Mouse (Mus musculus) liver, embryonic 15.5 days (tissue): ENCODE measurements around the gene Gtf2f2. TPM values are rescaled to one million over a fixed set of nuclear protein-coding genes. Genes with fewer than 3 reads are reported as not detected.

Experiments
- ATAC-seq: fragments of 200-750 bp; cut with Nextera tagmentation; 2 replicates; pipeline ENCODE4 v1.8.0; 2017; ENCODE audit warnings: moderate number of reproducible peaks, mild to moderate bottlenecking, moderate library complexity; ENCODE audit not compliant: insufficient read depth
- H3K27ac ChIP-seq: fragments of 300-500 bp; sonication (generic); replicated peaks from 2 replicates; pipeline ENCODE4 v1.5.1; 2015; ENCODE audit warnings: mild to moderate bottlenecking, inconsistent platforms
- H3K27me3 ChIP-seq: fragments of 300-500 bp; sonication (generic); 2 replicates; pipeline ENCODE4 v1.6.1; 2015; ENCODE audit warnings: mild to moderate bottlenecking, inconsistent platforms
- H3K36me3 ChIP-seq: fragments of 300-500 bp; sonication (generic); replicated peaks from 2 replicates; pipeline ENCODE4 v1.6.1; 2015; ENCODE audit warnings: moderate library complexity, mild to moderate bottlenecking, inconsistent platforms
- H3K4me1 ChIP-seq: fragments of 300-500 bp; sonication (generic); replicated peaks from 2 replicates; pipeline ENCODE4 v1.6.1; 2015; ENCODE audit warnings: inconsistent platforms
- H3K4me2 ChIP-seq: fragments of 300-500 bp; sonication (generic); 2 replicates; pipeline ENCODE4 v1.6.1; 2015; ENCODE audit warnings: moderate library complexity, mild to moderate bottlenecking, inconsistent platforms
- H3K4me3 ChIP-seq: fragments of 300-500 bp; sonication (generic); replicated peaks from 2 replicates; pipeline ENCODE4 v1.5.1; 2015; ENCODE audit warnings: mild to moderate bottlenecking, inconsistent platforms
- H3K9ac ChIP-seq: fragments of 300-500 bp; sonication (generic); 2 replicates; pipeline ENCODE4 v1.6.1; 2015; ENCODE audit warnings: moderate library complexity, mild to moderate bottlenecking, inconsistent platforms
- H3K9me3 ChIP-seq: fragments of 300-500 bp; sonication (generic); replicated peaks from 2 replicates; pipeline ENCODE4 v1.6.1; 2016; ENCODE audit warnings: inconsistent platforms
- WGBS: fragments of 180-500 bp; shearing (Covaris S2); methylation state at CpG from one replicate; pipeline ENCODE4 v1.1.7; 2015; ENCODE audit warnings: mixed read lengths; ENCODE audit not compliant: insufficient replicate concordance; 5-methylcytosine and 5-hydroxymethylcytosine counted together
- polyA plus RNA-seq: library from polyadenylated mRNA; unstranded; fragments of >200 nt; fragmentation: Nextera tagmentation; extraction: Ambion mirVana; gene quantifications from 2 replicates; pipeline ENCODE4 v1.2.1, GENCODE M21; 2015

Gene Gtf2f2
- polyA plus RNA-seq, 1 experiment from 2014 or later: 19.4 TPM

DNA sequence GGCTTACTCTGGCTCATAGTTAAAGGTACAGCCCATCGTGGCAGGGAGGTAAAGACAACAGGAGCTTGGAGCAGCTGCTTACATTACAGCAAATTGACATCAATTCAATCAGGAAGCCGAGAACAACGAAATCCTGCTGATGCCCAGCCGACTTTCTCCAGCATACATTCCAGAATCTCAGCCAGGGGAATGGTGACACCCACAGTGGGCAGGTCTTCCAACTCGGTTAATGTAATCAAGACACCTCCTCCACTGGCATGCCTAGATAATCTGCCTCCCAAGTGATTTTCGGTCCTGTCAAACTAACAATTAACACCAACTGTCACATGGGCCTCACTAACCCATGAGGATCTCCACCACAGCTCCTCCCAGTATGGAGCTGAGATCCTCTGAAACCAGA lies 148.0 kb downstream of the Gtf2f2 start:
- no peaks in the 10 kb centered on the region; the same call in 1 of the 2 replicates for H3K27me3 ChIP-seq
- H3K9ac ChIP-seq: no peak overlapping the region
- H3K4me1 ChIP-seq: peaks cover 8% of the 10 kb centered on the region; the same call in 1 of the 2 replicates
- WGBS: 70% methylated on average over 6 of the region's 6 CpGs
- H3K36me3 ChIP-seq: no peaks in the 10 kb centered on the region
- no peak for ATAC-seq
- H3K27ac ChIP-seq: no peak overlapping the region
- no peak overlapping the region for H3K4me2 ChIP-seq
- no peaks in the 10 kb centered on the region for H3K9me3 ChIP-seq
- no peak overlapping the region for H3K4me3 ChIP-seq

GRCm38 (mm10) chr14:75859619-75860018 lies 151.0 kb downstream of the Gtf2f2 start:
- Histone ChIP-seq H3K4me2 (no peak overlapping the region), H3K27me3 (no peaks in the 10 kb centered on the region), H3K9me3 (no peaks in the 10 kb centered on the region), H3K4me3 (no peak overlapping the region), H3K36me3 (no peaks in the 10 kb centered on the region), H3K4me1 (peaks cover 8% of the 10 kb centered on the region; the same call in 1 of the 2 replicates), H3K9ac (no peak overlapping the region), H3K27ac (no peak overlapping the region)
- ATAC-seq: no peak
- WGBS: 70% methylated on average over 2 of the region's 2 CpGs

DNA sequence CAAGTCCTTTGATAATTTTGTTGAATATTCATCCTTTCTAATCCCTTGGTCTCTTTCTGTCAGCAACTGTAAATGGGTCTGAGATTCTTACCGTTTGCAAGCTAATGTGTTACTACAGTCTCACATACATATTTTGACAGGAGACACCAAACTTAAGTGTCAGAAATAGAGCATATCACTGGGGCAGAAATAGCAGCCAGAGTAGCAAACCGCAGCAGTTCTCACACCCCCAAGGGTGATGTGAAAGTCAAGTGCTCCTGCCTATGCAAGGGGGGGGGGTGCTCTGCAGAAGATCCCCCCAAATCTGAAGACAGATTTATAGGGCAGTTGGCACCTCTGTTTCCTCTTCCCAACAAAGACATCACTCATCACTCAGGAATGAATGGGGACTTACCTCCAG lies 152.5 kb downstream of the Gtf2f2 start:
- Histone ChIP-seq H3K27me3 (no peaks in the 10 kb centered on the region), H3K4me2 (no peak overlapping the region), H3K9ac (no peak overlapping the region), H3K4me1 (no peaks in the 10 kb centered on the region), H3K9me3 (no peaks in the 10 kb centered on the region), H3K36me3 (no peaks in the 10 kb centered on the region), H3K4me3 (no peak overlapping the region), H3K27ac (no peak overlapping the region)
- ATAC-seq: no peak
- 35% methylated on average over 2 of the region's 2 CpGs for WGBS

DNA sequence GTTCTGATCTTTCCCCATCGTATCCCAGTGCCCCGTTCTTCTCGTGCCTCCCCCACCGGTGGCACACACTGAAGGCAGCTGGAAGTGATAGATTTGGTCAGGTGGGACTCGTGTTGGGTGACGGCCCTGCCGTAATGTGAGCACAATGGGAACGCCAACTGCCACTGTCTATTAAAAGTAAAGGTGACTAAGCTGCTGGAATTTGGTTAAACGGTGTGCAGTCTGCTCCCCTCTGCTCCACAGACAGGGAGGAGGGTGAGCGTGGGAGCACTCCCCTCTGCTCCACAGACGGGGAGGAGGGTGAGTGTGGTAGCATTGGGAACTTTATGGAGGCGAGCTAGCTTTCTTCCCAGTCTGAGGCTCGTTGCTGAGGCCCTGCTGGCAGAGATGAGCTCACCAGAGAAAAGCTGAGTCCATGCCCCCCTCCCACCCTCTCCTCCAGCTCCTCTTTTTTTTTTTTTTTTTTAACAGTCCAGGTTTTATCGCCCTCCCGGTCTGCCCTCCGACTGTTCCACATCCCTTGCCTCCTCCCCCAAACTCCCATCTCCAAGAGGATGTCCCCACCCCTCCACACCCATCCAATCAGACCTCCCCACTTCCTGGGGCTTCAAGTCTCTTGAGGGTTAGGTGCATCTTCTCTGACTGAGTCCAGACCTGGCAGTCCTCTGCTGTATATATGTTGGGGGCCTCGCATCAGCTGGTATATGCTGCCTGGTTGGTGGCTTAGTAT lies 155.2 kb downstream of the Gtf2f2 start:
- Histone ChIP-seq H3K4me3 (no peak overlapping the region), H3K4me2 (no peak overlapping the region), H3K4me1 (0 out of 2 replicates have a peak, but pooled peaks cover 3% of the 10 kb centered on the region), H3K9ac (no peak overlapping the region), H3K27ac (no peak overlapping the region), H3K27me3 (no peaks in the 10 kb centered on the region), H3K9me3 (no peaks in the 10 kb centered on the region), H3K36me3 (peaks cover 8% of the 10 kb centered on the region; the same call in 1 of the 2 replicates)
- no peak for ATAC-seq
- 61% methylated on average over 17 of the region's 17 CpGs for WGBS

- no peak overlapping the region for H3K4me2 ChIP-seq
- H3K27me3 ChIP-seq: no peaks in the 10 kb centered on the region
- peaks cover 42% of the 10 kb centered on the region for H3K36me3 ChIP-seq
- no peak overlapping the region for H3K27ac ChIP-seq
- H3K4me1 ChIP-seq: peaks cover 30% of the 10 kb centered on the region
- H3K9ac ChIP-seq: no peak overlapping the region
- no peak for ATAC-seq
- WGBS: 71% methylated on average over 5 of the region's 5 CpGs
- H3K9me3 ChIP-seq: no peaks in the 10 kb centered on the region
- no peak overlapping the region for H3K4me3 ChIP-seq
These were observed 158.6 kb downstream of the Gtf2f2 start for GRCm38 (mm10) chr14:75852016-75852415.

- ATAC-seq: no peak
- WGBS: 78% methylated on average over 6 of the region's 6 CpGs
- H3K36me3 ChIP-seq: peaks cover 47% of the 10 kb centered on the region
These were observed 159.8 kb downstream of the Gtf2f2 start for GRCm38 (mm10) chr14:75850819-75851218.

GRCm38 (mm10) chr14:75849842-75850568 lies 160.7 kb downstream of the Gtf2f2 start:
- no peak overlapping the region for H3K4me2 ChIP-seq
- ATAC-seq: no peak
- no peaks in the 10 kb centered on the region for H3K9me3 ChIP-seq
- H3K27ac ChIP-seq: no peak overlapping the region
- H3K4me3 ChIP-seq: no peak overlapping the region
- no peak overlapping the region for H3K9ac ChIP-seq
- peaks cover 35% of the 10 kb centered on the region for H3K4me1 ChIP-seq
- H3K27me3 ChIP-seq: no peaks in the 10 kb centered on the region
- peaks cover 47% of the 10 kb centered on the region for H3K36me3 ChIP-seq
- WGBS: 81% methylated on average over 6 of the region's 6 CpGs

More at GRCm38 (mm10) chr14:75850819-75851218, 159.8 kb downstream of the Gtf2f2 start:
- H3K27ac ChIP-seq: no peak overlapping the region
- H3K4me3 ChIP-seq: no peak overlapping the region
- no peaks in the 10 kb centered on the region for H3K27me3 ChIP-seq
- no peak overlapping the region for H3K4me2 ChIP-seq
- peaks cover 35% of the 10 kb centered on the region for H3K4me1 ChIP-seq
- no peaks in the 10 kb centered on the region for H3K9me3 ChIP-seq
- no peak overlapping the region for H3K9ac ChIP-seq

DNA sequence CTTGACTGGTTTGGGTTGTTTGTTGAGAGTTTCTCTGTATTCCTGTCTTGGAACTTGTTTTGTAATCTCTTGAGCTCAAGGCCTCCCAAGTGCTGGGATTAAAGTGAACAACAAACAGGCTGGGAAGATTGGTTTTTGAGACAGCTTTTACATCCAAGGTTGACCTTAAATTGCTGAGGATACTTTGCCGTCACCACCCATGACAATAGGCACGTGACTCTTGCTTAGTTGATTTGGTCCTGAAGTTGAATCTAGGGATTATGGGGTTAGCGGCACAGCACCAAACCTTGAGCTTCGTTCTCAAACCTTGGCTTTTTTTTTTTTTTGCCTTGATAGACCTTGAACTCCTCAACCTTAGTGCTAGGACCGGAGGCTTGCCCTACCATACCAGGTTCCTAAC lies 161.4 kb downstream of the Gtf2f2 start:
- ATAC-seq: no peak
- Histone ChIP-seq H3K9me3 (no peaks in the 10 kb centered on the region), H3K4me3 (no peak overlapping the region), H3K4me1 (peaks cover 36% of the 10 kb centered on the region), H3K36me3 (peaks cover 47% of the 10 kb centered on the region), H3K4me2 (no peak overlapping the region), H3K27ac (no peak overlapping the region), H3K27me3 (no peaks in the 10 kb centered on the region), H3K9ac (no peak overlapping the region)
- 75% methylated on average over 5 of the region's 5 CpGs for WGBS

DNA sequence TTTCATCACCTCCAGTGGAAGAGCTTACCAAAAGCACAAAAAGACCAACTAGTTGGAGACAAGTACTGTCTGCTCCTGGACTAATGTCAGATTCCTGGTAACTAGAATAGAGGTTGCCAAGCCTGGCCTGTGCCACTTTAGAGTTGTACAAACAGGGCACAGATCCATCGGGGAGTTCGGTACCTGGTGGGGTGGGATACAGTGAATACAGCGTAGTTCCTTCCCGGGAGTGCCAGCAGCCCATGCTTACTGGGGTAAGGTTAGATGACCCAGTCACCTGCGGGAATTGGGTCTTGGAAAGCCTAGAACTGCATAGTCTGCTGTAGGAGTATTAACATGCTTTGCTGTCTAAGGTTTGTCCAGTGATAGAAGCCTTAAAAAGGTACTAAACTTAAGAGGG lies 162.2 kb downstream of the Gtf2f2 start:
- no peak overlapping the region for H3K4me3 ChIP-seq
- no peak overlapping the region for H3K9ac ChIP-seq
- no peak overlapping the region for H3K4me2 ChIP-seq
- H3K27me3 ChIP-seq: no peaks in the 10 kb centered on the region
- H3K4me1 ChIP-seq: peaks cover 42% of the 10 kb centered on the region
- ATAC-seq: no peak
- H3K9me3 ChIP-seq: no peaks in the 10 kb centered on the region
- peaks cover 47% of the 10 kb centered on the region for H3K36me3 ChIP-seq
- H3K27ac ChIP-seq: no peak overlapping the region; the same call in 1 of the 2 replicates
- 84% methylated on average over 5 of the region's 5 CpGs for WGBS

GRCm38 (mm10) chr14:75847669-75848068 lies 163.0 kb downstream of the Gtf2f2 start:
- 69% methylated on average over 4 of the region's 4 CpGs for WGBS
- H3K36me3 ChIP-seq: peaks cover 47% of the 10 kb centered on the region
- no peaks in the 10 kb centered on the region for H3K27me3 ChIP-seq
- no peak for ATAC-seq
- H3K4me1 ChIP-seq: peaks cover 49% of the 10 kb centered on the region
- peak overlapping the region; percentile 14; the same call in 1 of the 2 replicates for H3K4me3 ChIP-seq
- no peak overlapping the region for H3K27ac ChIP-seq
- no peak overlapping the region; the same call in 1 of the 2 replicates for H3K4me2 ChIP-seq
- H3K9ac ChIP-seq: no peak overlapping the region
- H3K9me3 ChIP-seq: no peaks in the 10 kb centered on the region
